Mouse (Mus musculus): ENCODE measurements around the gene Ppp1r15b.

The Ppp1r15b gene

DNA sequence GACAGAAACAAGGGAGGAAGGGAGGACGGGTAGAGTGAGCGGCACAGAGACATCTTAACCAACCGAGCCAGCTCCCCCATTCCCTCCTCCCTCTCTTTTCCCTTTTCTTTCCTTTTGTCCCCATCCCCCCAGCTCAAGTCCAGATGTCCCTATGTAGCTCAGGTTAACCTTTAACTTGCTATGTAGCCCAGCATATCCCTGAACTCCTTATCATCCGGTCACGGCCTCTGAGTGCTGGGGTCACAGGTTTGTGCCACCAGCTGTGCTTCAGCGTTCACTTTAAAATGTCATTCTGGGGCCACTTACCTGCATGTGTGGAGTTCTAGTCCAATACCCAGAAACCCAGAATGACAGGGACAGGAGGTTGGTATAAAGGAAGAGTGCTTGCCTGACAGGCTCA, 6.8 kb upstream of the Ppp1r15b start:
- DNase-seq, result no peak

DNA sequence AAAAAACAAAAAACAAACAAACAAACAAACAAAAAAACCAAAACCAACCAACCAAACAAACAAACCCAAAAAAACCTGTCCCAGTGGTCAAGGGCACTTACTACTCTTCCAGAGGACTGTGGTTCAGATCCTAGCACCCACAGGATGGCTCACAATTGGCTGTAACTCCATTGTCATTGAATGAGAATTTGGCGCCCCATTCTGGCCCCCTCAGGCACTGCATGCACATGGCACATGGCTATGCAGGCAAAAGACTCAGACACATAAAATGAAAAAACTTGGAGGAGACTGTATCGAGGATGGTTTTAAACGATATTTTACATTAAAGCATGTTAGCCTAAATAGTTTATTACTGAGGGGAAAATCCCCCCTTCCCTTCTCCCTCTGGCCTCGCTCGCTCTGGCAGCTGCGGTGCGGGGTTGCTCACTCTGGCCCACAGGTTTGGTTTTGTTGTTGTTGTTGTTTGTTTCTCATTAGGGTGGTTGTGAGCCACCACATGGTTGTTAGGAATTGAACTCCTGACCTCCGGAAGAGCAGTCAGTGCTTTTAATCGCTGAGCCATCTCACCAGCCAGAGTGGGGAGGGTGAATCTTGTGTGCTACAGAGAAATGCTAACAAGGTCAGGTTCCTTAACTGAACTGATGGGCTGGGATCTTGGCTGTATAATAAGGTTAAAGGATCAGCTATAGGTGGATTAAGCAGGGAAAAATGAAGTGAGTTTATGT, 5.1 kb upstream of the Ppp1r15b start:
- no peak for DNase-seq

DNA sequence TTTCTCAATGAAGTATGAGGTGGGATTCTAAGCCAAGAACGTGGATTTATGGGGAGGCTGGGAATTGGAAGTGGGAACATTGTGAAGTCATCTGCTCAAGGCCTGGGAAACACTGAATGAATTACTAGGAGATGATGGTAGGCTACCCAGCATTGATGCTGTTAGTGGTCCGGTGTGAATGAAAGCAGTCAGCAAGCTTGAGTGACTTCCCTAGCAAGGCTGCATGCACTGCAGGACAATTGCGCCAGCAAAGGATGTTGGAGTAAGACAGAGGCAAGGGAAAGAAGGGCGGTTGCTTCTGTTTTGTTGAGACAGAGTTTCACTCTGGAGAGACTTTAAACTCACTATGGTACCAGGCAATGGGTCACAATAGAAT, 4.6 kb upstream of the Ppp1r15b start:
- no peak for DNase-seq

DNA sequence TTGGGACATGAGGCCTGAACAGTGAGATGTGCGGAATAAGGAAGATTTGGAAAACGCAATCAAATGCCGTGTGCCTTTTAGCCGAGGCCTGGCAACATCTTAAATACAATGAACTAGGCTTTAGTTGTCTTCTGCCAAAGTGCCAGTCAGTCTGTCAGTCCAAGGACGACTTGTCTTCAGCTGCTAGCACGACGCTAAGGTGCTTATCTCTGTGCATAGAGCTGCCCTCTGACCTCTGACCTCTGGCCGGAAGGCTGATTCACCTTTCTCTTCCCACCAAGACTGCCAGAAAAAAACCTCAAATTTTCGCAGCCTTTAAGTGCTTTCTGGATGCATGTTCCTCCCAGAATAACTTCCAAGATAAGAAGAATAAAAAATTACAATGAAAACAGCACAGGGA, 3.6 kb upstream of the Ppp1r15b start:
- DNase-seq, result no peak

DNA sequence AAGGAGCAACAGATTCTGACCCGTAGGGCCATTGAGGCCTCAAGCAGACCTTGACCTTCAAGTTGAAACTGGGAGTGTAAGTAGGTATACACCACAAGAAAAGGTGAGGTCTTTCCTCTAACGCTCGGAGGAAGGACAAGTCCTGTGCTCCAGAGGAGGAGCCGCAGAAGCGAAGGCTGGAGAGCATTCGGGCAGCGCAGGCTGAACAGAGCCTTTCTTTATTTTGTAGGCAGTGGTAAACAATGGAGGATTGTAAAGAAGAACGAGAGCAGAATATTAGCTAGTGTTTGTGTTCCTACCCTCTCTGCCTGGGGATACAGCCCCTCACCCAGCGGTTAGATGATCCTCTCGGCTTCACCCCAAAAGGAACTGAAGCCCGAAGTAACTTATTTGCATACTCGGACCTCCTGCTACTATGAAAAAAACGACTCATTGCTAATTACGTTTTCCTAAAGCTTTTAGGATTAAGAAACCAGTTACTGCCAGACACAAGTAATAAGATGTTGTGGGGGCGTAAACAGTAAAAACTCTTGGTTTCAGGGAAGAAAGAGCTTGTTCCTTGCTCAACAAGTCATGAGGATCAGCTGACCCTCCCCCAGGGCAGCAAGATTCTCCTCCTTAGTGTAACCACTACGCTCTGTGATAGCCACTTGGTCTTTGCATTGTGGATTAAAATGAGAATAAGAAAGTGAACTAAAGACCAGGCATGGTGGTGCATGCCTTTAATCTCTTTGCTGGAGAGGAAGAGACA, 1.3 kb upstream of the Ppp1r15b start:
- no peak for DNase-seq

DNA sequence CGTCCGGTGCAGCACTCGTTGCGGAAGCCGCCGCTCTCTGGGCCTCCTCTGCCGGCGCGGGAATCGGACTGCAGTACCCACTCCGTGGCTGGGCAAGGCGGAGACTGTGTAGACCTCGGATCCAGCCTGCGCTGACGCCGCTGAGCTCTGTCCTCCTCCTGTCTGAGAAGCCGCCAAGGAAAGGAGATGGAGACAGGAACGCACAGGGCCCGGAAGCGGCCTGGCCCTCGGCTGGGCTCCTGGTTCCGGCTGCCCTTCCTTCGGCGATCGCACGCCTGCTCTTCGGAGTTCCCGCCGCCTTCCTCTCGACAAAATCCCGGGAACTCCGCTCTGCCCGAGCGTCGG, 590 bp downstream of the Ppp1r15b start:
- DNase-seq, result no peak

DNA sequence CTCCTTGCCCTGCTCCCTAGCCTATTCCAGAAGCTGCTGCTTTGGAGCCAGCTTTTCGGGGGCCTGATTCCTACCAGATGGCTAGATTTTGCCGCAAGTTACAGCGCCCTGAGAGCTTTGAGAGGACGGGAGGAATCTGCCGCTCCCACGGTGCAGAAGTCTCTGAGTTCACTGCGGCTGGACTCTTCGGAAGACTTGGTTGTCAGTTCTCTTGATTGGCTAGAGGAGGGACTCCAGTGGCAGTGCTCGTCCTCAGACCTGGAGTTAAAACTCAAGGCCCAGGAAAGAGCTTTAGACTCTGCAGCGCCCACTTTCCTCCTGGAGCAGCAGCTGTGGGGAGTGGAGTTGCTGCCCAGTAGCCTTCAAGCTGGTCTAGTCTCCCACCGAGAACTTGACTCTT, 993 bp downstream of the Ppp1r15b start:
- DNase-seq, result peak; percentile 20

DNA sequence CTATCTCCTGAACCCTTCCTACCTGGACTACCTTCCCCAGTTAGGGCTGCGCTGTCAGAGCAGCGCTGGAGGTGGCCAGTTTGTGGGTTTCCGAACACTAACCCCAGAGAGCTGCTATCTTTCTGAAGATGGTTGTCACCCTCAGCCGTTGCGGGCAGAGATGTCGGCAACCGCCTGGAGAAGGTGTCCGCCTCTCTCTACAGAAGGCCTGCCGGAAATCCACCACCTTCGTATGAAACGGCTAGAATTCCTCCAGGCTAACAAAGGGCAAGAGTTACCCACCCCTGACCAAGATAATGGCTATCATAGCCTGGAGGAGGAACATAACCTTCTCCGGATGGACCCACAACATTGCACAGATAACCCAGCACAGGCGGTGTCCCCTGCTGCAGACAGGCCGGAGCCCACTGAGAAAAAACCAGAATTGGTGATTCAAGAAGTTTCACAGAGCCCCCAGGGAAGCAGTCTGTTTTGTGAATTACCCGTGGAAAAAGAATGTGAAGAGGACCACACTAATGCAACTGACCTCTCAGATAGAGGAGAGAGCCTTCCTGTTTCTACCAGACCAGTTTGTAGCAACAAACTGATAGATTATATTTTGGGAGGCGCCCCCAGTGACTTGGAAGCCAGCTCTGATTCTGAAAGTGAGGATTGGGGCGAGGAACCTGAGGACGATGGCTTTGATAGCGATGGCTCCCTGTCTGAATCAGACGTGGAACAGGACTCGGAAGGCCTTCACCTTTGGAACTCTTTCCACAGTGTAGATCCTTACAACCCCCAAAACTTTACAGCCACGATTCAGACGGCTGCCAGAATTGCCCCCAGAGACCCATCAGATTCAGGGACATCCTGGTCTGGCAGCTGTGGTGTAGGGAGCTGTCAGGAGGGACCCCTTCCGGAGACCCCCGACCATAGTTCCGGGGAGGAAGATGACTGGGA, 1.7 kb downstream of the Ppp1r15b start:
- DNase-seq, result no peak

DNA sequence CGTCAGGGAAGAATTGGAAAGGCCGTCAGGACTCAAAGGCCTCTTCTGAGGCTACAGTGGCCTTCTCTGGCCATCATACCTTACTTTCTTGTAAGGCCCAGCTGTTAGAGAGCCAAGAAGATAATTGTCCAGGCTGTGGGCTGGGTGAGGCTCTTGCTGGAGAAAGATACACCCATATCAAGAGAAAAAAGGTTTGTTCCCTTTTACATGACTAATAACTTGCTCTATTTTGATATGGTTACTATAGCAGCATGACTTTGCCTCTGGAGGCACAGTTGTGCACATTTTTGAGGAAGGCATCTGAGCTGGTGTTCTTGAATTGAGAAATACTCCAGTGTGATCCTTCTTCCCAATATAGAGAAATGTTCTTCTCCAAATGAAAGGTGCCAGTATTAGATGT, 2.5 kb downstream of the Ppp1r15b start:
- DNase-seq, result no peak

DNA sequence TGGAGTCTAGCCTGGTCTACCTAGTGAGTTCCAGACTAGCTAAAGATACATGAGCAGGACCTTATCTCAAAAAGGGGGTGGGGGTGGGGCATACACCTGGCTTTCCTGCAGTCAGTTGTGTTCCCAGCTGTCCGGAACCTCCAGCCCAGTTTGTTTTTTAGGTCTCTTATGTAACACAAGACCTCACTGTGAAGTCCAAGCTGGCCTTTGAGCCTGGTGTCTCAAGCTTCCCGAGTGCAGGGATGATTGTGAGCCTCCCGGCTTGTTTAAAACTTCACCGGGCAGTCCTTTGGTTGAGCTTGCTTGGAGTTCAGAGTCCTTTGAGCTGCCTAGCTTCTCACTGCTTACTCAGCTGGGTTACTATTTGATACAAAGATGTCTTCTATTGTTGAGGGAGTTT, 3.1 kb downstream of the Ppp1r15b start:
- DNase-seq, result no peak

DNA sequence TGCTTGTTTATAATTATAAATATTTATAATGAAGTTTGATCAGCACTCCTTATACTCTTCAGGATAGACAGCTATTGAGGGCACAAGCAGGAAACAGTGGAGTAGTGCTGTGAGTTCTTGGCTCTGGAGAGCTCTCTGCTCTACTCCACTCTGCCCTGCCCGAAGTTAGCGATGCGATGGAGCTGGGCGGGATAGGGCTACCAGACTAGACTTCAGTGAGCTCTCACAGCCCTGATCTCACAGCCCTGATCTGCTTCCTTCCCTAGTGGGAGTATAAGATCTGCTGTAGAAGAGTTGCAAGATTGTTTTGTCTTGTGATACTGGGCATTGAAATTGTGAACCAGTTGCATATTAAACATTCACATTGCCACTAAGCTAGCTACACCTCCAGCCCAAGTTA, 3.9 kb downstream of the Ppp1r15b start:
- no peak for DNase-seq

DNA sequence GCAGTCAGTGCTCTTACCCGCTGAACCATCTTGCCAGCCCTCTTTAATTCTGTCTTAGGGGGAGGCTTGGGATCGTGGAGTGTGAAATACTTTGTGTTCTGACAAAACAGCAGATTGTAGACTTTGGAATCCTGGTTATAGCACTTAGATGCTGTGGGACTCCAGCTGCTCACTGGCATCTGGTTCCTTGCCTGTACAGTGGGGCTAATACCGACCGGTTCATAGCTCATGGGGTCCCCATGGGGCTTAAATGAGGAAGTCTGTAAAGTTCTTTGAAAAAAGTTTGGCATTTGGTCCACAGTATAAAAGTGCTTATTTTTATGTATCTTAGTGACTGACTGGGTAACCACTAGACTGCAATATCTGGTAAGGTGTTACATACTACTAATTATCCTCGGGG, 4.9 kb downstream of the Ppp1r15b start:
- DNase-seq, result no peak

DNA sequence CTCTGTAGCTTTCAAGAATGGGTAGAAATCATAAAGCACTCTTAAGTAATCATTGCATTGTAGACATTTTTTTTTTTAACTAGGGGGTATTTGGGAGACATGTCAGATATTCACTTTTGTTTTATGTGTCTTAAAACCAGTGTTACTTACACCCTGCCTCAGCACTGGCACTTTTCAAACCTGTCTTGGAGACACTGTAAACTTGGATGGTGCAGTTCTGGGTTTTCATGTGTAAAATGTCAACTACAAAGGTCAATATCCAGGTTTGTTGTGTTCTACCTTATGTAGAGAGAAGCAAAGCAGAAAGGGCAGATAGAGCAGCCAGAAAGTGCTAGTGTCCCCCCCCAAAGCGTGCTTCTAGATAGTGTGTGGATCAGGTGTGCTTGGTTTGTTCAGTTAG, 7.5 kb downstream of the Ppp1r15b start:
- DNase-seq, result no peak

DNA sequence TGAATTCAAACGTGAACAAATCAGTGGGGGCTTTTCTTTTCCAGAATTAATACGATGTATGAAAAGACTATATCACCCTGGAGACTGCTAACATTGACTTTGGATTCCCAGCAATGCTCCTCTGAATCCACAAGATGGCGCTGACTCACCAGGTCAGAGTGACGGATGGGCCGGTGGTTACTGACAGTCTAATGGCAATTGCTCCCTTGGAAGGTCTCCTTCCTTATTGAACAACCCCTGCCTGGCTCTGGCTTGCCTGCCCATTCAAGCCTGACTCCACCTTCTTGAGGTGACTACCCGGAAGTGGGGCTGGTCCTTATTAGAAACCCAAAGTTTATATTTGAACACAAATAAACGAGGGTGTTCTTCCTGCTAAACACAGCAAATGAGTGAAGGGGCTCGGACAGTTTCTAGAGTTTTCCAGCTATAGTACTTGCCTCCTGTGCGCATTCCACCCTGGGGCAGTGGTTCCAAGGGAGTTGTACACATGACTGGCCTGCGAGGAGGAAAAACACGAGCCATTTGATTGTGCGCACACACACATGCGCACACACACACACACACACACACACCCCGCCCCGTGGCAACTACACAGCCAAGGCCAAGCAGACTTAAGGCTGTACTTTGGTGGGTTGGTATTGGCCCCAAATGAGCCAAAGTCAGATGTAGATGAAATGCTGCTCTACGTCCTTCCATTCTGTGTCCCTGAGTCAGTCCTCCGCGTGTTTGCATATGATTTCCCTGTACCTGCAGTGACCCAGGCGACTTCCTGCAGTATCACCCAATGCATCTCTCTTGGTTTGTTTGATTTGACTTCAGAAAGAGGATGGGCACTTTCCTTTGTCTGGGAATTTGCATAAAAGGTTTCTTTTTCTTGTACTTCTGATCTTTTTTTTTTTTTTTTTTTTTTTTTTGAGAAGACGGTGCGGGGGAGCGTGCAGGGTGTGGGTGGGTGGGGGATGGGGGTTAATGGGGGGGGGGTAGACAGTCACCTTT, 15.4 kb downstream of the Ppp1r15b start:
- peak; percentile 60 for DNase-seq

DNA sequence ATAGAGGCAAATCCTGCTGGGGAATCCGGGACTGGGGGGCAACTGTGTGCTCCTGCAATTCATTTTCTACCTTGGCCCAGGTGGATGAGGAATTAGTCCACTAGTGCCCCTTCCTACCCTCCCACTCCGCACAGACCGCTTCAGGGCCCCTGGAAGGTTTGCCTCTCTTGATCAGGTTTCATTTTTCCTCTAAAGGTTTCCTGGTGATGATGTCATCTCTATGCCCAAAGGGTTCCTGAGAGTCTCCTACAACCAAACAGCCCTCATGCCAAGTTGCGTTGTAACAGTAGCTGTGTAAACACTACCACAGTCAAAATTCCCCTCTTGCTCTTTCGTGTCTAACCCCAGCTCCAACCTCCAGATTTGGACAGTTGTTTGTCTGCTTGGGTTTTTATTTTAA, 16.4 kb downstream of the Ppp1r15b start:
- DNase-seq, result no peak

DNA sequence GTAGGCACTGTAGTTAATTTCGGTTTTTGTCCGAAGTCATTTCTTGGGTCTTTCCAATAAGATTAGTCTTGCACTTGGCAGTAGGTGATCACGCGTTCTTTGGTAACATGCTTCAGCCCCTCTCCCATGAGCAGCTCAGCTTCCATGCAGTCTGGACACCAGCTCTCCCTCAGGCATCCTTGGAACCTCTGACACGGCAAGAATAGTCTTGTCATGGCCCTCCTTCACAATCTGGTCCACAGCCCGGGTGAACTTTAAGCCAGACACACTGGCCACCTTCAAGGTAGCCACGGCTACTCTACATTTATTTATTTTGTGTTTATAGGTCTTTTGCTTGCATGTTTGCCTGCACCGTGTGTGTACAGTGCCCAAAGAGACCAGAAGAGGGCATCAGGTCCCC, 17.2 kb downstream of the Ppp1r15b start:
- DNase-seq, result no peak

DNA sequence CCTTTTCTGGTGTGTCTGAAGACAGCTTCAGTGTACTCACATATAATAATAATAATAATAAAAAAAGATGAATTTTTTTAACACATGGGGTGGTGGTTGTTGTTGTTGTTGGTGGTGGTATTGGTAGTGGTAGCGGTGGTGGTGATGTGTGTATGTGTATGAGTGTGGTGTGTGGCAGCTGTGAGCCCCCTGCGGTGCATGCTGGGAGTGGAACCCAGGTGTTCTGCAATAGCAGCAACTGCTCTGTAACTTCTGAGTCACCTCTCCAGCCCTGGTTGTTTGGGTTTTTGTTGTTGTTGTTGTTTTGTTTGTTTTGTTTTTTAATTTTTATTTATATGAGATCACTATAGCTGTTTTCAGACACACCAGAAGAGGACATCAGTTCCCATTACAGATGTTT, 19.6 kb downstream of the Ppp1r15b start:
- DNase-seq, result no peak

DNA sequence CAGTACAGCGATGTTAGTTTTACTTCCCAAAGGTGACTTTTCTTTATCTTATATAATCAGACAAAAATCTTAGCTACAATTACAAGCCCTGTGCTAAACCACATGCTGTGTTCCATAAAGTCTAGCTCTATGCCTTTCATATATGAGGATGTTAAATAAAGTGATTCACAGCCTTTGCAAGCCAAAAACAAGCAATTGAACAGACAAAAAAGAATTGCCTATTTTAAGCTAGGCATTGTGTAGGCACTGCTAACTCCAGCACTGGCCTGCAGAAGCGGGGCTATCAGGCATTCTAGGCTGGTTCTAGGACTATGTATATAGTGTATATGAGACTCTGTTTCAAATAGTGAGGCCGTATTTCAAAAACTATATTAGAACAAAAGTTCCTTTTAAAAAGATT, 21.3 kb downstream of the Ppp1r15b start:
- DNase-seq, result no peak

DNA sequence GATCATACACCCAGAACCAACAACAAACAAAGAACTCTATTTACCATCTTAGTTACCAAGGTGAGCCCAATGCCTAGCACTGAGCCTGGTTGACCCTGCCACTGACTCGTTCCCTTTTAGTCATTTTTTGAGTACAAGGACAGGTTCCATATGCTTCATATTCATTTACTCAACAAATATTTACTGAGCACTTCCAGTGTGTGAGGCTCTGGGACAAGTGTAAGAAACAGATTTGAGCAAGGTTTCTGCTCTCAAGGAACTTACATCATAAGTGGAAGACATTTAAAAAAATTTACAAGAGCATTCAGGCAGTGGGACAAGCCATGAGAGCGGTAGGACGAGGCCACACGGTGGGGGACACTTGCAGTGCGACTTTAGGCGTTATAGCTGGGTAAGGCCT, 24.3 kb downstream of the Ppp1r15b start:
- DNase-seq, result no peak

DNA sequence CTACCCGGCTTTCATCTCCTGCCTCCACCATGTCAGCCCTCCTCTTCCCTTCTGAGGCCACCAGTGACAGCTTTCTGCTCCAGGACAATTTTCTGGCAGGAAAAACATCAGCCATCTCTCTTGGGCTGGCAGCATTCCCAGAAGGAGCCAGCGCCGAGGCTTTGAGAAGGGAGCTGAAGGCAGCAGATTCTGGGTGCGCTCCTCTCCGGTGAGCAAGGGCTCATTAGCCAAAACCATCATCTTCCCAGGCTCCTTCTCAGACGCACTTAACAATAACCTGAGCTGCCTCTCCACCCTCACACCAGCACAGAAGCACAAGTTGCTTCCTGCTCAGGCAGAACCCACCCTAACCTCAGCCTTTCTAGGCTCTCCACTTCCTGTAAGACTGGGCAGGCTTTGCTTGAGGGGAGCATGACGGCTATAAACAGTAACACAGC, 28.2 kb downstream of the Ppp1r15b start:
- peak; percentile 58 for DNase-seq

DNA sequence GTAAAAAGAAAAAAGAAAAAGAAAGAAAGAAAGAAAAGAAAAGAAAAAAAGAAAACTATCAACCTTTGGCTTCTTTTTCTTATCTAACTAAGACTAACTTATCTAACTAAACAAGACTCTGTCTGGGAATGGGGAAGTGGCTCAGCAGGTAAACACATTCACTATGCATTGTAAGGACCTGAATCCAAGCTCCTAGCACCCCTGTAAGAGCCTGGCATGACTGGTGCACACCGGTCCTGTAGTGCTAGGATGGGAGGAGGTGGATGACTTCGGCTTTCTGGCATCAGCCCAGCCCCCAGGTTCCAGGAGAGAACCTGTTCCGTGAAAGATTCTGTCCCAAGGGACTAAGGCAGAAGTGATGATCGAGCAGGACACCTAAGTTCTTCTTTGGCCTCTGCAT, 30.6 kb downstream of the Ppp1r15b start:
- DNase-seq, result no peak

DNA sequence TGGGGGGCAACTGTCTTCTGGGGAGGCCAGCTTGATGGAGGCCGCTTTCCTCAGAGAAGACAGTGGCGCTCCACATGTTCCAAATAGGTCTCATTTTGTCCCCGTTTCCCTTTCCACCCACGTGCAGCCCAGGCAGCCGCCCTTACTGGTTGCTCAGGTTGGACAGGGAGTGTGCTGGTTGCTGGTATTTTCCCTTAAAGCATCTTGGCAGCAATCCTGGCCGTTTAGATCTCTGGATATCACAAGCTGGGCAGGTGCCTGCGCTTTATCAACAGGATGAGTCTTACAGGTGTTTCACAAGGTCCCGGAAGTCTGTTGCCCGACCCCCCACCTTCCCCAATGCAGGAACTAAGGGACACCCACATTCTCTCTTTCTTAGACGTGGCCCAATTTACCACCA, 31.1 kb downstream of the Ppp1r15b start:
- DNase-seq, result no peak

DNA sequence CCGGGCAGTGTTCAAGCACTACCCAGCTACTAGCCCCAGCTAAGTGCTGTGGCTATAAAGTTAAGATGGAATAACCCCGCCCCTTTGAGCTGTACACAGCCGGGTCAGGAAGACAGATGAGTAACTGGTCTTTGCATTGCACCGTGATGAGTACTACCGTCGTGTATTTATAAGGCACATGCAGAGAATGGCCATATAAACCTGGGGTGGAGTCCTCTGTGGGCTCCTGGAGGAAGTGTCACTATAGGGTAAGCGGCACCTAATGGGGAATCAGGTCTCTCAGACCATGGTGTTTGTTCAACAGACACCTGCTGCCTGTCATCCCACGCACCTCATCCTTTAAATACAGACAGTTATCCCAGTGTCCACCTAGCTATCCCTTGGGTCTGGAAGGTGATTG, 32.0 kb downstream of the Ppp1r15b start:
- no peak for DNase-seq

All from lung, postnatal 14 days (tissue).